Mouse (Mus musculus) liver, embryonic 12.5 days (tissue): ENCODE results near the gene Inpp5a. TPM values are rescaled to one million over a fixed set of nuclear protein-coding genes. Genes with fewer than 3 reads are reported as not detected.

Source experiments
- ATAC-seq: fragments of 200-750 bp; cut with Nextera tagmentation; 2 replicates; pipeline ENCODE4 v1.8.0; 2017; ENCODE audit warnings: moderate number of reproducible peaks, mild to moderate bottlenecking, moderate library complexity
- H3K27ac ChIP-seq: fragments of 300-500 bp; sonication (generic); 2 replicates; pipeline ENCODE4 v1.5.1; 2016; ENCODE audit warnings: mild to moderate bottlenecking
- H3K27me3 ChIP-seq: fragments of 300-500 bp; sonication (generic); replicated peaks from 2 replicates; pipeline ENCODE4 v1.6.1; 2016; ENCODE audit warnings: mild to moderate bottlenecking, moderate library complexity
- H3K36me3 ChIP-seq: fragments of 300-500 bp; sonication (generic); 2 replicates; pipeline ENCODE4 v1.6.1; 2016; ENCODE audit warnings: mild to moderate bottlenecking, moderate library complexity
- H3K4me1 ChIP-seq: fragments of 300-500 bp; sonication (generic); 2 replicates; pipeline ENCODE4 v1.6.1; 2016
- H3K4me2 ChIP-seq: fragments of 300-500 bp; sonication (generic); 2 replicates; pipeline ENCODE4 v1.6.1; 2016; ENCODE audit warnings: mild to moderate bottlenecking, moderate library complexity
- H3K4me3 ChIP-seq: fragments of 300-500 bp; sonication (generic); 2 replicates; pipeline ENCODE4 v1.5.1; 2016; ENCODE audit warnings: mild to moderate bottlenecking, moderate library complexity
- H3K9ac ChIP-seq: fragments of 300-500 bp; sonication (generic); 2 replicates; pipeline ENCODE4 v1.6.1; 2016; ENCODE audit warnings: mild to moderate bottlenecking, moderate library complexity
- H3K9me3 ChIP-seq: fragments of 300-500 bp; sonication (generic); replicated peaks from 2 replicates; pipeline ENCODE4 v1.6.1; 2016; ENCODE audit warnings: mild to moderate bottlenecking, moderate library complexity
- WGBS: fragments of 180-500 bp; shearing (Covaris S2); methylation state at CpG from one replicate; pipeline ENCODE4 v1.1.7; 2016; ENCODE audit not compliant: insufficient replicate concordance; 5-methylcytosine and 5-hydroxymethylcytosine counted together
- polyA plus RNA-seq: library from polyadenylated mRNA; unstranded; fragments of >200 nt; fragmentation: Nextera tagmentation; extraction: Ambion mirVana; gene quantifications from 2 replicates; pipeline ENCODE4 v1.2.1, GENCODE M21; 2016

Gene Inpp5a
- polyA plus RNA-seq, 1 experiment from 2014 or later = 10.1 TPM

DNA sequence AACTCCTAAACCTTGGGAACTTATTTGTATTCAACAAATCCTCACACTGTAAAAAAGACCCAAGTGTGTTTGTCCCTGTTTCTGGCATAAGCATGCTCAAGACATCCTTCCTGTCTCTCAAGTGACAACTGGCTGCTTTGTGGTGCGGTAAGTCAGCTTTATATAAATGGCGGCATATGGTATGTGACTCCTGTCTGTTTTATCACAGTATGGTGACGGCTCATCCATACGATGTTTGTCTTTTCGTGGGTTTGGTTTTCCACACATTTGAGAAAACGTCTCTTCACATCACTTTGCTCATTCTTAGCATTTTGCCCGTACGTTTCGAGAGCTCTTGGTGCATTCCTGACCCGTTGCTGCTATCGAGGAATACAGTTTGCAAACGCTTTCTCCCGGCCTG lies 233.7 kb downstream of the Inpp5a start:
- Histone ChIP-seq H3K9ac (no peak overlapping the region), H3K36me3 (no peaks in the 10 kb centered on the region), H3K27ac (no peak overlapping the region), H3K4me3 (no peak overlapping the region), H3K9me3 (no peaks in the 10 kb centered on the region), H3K4me1 (no peaks in the 10 kb centered on the region), H3K27me3 (no peaks in the 10 kb centered on the region), H3K4me2 (no peak overlapping the region)
- ATAC-seq = no peak
- WGBS = 73% methylated on average over 13 of the region's 13 CpGs

DNA sequence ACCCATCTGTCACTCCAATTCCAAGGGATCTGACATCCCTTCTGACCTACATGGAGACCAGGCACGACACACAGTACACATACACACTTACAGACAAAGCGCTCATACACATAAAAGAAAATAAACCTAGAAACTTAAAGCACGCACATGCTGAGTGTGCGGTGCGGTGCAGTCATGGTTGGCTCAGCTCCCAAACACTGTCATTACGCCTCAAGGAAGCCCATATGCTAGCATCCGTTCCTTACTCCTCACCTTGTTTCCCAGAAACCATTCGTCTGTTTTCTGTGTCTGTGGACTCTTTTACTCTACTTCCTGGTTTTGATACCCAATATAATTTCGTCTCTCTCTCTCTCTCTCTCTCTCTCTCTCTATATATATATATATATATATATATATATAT lies 236.2 kb downstream of the Inpp5a start:
- Histone ChIP-seq H3K9me3 (no peaks in the 10 kb centered on the region), H3K27ac (no peak overlapping the region), H3K27me3 (no peaks in the 10 kb centered on the region), H3K9ac (no peak overlapping the region), H3K4me1 (no peaks in the 10 kb centered on the region), H3K4me2 (no peak overlapping the region), H3K4me3 (no peak overlapping the region), H3K36me3 (no peaks in the 10 kb centered on the region)
- 73% methylated on average over 9 of the region's 9 CpGs for WGBS
- ATAC-seq = no peak

Other genes with a start within 250 kb of the Inpp5a start
- gene Lrrc27, start 176.1 kb upstream of the Inpp5a start, polyA plus RNA-seq = 0.52 and 0.80 TPM in 2 replicates
- gene Stk32c, start 175.8 kb upstream of the Inpp5a start, polyA plus RNA-seq = not detected in 2 replicates
- 2.3 and 2.7 TPM in 2 replicates for gene Pwwp2b, start 140.6 kb upstream of the Inpp5a start, polyA plus RNA-seq
- gene Nkx6-2, start 193.7 kb downstream of the Inpp5a start, polyA plus RNA-seq = 0.43 TPM in 1 of 2 replicates, not detected in the other